Mouse (Mus musculus) adrenal gland, adult 2 months (tissue): ENCODE data around the gene Sparc. TPM values are rescaled to one million over a fixed set of nuclear protein-coding genes. Genes with fewer than 3 reads are reported as not detected.

Experiments used
- DNase-seq: peaks from one replicate; pipeline ENCODE4 v3.0.0; 2021
- long read RNA-seq: library from polyadenylated mRNA; stranded (forward); transcript quantifications from one replicate; pipeline ENCODE4 v2.0.0, GENCODE M21; 2021
- polyA plus RNA-seq: library from polyadenylated mRNA; depleted of rRNA; stranded (reverse); fragments of >200 nt; gene quantifications from 2 replicates; pipeline ENCODE4 v1.2.3, GENCODE M21; 2012; rRNA removed
- total RNA-seq, 2 experiments: library from RNA; stranded (reverse); gene quantifications; 2 replicates each; pipeline ENCODE4 v1.2.3; 2021

Gene Sparc
- total RNA-seq (1,000 to 10,000 TPM; 1,553 to 3,019 TPM), polyA plus RNA-seq (4,707 and 5,966 TPM in 2 replicates)
- long read RNA-seq, transcript Sparc-201 (10 exons, 2,300 nt) = major isoform, 476 of 821 reads
- long read RNA-seq, transcript Sparc-203 (4 exons, 909 nt) = minor isoform, 14 of 821 reads
- long read RNA-seq, transcript Sparc-205 (5 exons, 741 nt) = minor isoform, 28 of 821 reads
- long read RNA-seq, transcript Sparc-202 (10 exons, 2,115 nt) = minor isoform, 106 of 821 reads
- long read RNA-seq, partial matches to known transcripts = 178 of 821 reads
- long read RNA-seq, other reads (novel, unspliced or antisense) = 15 of 821 reads

- DNase-seq = no peak
These were observed at the start of gene Sparc for GRCm38 (mm10) chr11:55422978-55423377. Gene Sparc, minus strand, starts transcription at chr11:55423183.

DNA sequence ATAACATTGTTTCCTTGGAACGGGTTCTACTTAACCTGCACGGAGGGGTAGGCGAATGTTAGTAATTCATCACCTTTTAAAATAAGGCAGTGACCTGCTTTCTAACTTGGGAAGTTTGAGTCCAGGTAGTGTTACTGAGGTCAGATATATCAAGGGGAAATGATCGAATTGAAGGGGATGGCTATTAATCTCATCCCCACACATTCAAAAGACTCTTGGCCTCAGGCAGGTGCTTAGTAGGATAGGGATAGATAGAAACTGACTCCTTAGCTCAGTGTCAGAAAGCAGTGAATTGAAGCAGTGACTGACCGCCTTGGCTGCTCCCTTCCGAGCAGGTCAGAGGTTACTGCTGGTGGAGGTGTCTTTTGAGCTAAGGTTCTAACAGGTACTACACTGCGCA is 48.5 kb upstream of the Sparc start:
- no peak for DNase-seq

DNA sequence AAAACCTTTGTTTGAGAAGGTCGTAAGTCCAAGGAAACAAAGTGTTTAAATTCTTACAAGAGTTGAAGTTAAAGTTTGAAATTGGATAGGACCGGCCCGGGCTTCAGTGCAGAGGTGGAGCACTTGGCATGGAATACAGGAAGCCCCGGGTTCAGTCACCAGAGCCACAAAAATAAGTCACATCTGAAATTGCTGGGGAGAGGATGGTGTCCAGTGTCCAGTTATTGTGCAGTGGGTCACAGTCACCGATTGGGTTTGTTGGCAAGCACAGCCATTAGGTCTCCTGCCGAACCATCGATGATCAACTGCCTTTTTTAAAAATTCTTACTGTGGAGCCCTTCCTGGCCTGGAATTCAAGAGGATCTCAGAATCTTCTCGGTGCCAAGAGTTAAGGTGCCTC is 47.8 kb upstream of the Sparc start:
- DNase-seq = no peak

DNA sequence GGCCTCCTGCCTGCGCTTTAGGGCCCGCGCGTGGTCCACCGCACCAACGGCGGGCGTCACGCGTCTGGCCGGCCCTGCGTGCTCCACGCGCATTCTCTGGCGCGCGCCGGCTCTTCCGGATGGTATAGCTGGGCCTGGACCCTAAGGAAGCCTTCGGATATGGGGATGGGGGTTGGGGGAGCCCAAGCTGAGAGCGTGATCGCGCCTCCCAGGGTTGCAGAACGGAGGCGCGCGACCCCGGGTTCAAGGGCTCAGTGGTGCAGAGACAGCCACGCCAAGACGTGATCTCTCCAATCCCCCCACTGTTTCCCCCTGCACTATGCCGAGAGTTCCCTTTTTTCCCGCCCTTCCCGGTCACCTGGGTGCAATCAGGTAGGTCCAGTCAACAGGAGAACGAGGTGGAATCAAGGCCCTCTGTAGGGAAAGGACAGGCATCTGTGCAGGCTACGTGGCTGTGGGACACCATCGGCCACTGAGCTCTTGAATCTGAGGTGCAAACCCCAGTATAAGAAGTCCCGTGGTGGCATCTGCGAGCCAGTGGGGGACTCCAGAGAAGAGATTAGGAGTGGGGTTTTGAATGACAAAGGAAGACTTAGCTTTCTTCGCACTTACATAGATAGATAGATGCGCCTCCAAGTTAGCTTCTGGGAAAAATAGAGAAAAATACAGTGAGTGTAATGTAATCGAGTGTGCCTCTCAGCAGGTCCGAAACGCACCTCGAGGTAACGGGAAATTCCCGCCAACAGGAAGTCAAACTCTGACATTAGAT is 47.1 kb upstream of the Sparc start:
- peak; percentile 33 for DNase-seq

DNA sequence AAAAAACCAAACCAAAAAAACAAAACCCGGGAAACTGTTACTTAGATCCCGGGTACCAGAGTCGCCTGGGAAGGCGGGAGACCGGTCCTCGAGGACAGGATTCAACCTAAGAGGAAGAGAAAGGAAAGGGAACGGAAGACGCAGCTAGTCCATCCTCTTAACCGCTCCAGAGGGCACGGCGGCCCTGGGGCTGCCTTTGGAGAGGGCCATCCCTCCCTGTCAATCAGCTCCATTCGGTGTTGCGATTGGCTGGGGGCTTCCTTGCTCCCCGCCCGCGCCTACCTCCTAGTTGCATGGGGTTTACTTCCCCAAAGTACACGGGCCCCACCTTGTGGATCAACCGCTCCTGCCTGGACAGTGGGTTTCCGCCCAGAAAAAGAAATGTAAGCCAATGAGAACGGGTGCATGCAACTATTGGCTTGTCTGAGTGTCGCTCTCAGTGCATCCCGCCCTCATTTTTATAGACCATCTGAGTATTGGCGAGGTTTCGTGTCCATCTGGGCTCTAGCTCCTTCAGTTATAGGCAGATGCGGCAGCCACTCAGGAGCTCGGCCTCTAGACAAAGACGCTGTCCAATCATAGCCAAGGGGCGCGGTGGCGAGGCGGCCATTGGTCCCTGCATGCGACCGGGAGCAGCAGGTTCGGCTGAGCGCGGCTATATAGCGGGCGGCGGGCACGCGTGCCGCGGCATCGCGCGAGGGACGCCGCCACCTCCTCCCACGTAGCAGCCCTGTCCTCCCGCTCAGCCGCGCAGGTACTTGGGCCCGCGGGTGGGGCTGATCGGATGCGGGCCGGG is 46.3 kb upstream of the Sparc start, which contains the start of gene G3bp1:
G3bp1 (plus strand) TSS at position 638 of the 796 bp plus-strand sequence.
- DNase-seq = peak; percentile 100

DNA sequence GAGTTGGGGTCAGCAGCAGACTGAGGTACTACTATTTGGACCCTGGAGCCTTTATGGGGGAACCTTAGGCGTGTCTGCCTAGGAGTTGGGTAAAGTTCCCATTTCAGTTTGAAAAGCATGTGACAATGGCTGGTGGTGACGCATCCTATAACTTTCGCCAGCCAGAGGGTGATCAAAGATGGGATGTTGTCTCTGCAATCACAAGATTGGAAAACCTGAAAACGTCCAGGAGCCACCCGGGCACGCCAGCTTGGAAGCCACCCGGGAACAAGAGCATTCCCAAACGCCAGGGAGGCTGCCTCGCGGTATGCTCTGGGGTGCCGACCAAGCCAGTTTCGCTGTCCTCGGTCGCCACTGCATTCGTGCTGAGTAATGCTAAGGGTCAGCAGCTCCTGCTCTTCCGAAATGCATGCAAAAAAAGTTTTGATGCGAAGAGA is 45.6 kb upstream of the Sparc start:
- no peak for DNase-seq

GRCm38 (mm10) chr11:55468012-55468411 is 45.0 kb upstream of the Sparc start:
- DNase-seq = peak; percentile 51

DNA sequence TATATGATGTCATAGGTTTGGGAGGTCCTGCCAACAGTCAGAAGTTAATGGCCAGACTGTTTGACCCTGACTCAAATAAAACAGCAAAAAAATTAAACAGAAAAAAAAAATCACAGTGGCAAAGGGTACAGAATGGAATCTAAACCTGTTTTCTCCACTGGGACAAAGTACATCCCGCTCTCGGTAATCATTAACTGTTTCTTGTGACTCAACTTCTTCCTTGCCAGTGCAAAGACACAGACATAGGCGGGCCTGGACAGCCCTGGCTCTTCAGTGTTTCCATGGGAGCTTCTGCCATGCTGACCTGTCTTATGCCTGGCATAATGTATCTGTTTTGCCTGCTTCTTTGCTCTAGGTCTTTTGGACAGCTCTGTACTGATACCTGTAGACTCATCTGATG is 42.2 kb upstream of the Sparc start:
- no peak for DNase-seq

- DNase-seq = no peak
These were observed 41.7 kb upstream of the Sparc start for GRCm38 (mm10) chr11:55464707-55465106.

- DNase-seq = no peak
These were observed 39.2 kb upstream of the Sparc start for GRCm38 (mm10) chr11:55462149-55462548.

DNA sequence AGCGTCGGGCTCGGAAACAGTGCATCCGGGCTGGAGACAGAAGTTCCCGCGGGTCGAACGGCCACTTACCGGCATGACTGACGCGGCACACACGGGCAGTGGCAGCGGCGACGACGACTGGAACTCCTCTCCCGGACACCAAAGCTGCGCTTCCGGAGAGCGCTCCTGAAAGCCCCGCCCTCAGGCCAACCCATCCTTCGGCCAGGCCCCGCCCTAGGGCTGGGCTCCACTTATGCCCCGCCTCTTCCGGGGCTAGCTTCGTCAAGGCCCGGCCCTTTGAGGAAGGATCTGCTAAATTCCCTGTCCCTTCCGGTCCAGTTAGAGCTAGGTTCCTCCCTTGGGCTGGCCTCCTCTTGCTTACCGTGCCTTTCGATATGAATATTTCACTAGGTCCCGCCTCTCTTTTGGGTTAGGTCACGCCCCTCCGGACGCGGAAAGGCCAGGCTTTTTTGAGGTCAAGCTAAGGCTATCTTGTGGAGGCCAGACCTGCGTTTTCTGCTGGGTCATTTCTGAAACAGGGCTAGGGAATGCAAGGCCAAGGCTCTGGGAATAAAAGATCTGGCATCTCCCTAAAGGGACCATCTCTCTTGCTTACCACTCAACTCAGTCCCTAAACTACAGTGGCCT is 38.1 kb upstream of the Sparc start, which contains the start of gene Atox1:
Atox1 (minus strand) TSS at position 221 of the 627 bp plus-strand sequence.
- peak; percentile 97 for DNase-seq

DNA sequence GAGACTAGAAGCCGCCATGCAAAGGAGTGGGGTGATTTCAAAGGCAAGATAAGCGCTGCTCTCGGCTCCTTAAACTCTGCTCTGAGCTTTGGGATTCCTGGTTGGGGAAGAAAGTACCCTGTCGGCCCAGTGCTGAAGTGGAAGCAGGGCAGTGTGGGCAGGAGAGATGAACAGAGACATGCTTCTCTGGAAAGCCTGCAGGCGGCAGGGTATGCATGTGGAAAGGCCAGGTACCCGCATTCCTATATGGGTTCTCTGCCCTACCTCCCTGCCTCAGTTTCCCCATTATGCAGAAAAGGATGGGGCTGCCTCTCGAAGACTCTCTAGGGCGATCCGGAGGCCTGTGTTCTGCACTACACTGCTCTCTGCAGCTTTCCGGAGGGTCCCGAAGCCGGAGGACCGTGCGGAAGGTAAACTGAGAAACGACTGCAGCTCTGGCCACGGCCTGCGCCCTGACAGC is 37.6 kb upstream of the Sparc start:
- no peak for DNase-seq

DNA sequence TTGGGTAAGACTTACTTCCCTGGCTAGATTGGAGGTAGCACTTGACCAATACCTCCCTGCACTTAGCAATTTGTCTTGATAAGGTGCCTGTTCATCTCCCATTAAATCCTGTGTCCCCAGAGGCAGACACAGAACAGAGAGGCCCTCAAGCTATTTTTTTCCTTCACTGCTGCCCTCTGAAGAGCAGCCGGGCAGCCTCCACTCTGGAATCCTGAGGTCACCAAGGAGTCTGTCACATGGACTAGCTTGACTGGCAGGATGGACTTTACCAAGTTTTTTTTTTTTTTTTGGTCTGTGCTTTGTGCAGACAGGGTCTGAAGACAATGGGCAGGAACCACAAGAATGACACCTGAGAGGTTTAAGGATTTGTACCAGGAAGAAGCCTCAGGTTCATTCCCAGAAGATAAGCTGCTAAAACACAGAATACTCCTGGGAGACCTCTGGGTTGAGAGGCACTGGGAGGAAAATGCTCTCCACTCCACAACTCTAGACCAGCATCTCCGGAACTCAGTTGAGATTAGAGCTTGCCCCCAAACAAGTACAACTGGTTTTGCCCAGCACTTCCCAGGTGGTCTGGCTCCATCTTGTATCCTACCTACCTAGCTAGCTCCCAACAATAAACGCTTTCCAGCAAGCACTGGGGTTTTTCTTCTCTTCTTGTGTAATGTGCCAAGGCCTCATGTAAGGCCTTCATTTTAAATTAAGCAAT is 37.0 kb upstream of the Sparc start:
- DNase-seq = no peak

GRCm38 (mm10) chr11:55458501-55458900 is 35.5 kb upstream of the Sparc start:
- no peak for DNase-seq

DNA sequence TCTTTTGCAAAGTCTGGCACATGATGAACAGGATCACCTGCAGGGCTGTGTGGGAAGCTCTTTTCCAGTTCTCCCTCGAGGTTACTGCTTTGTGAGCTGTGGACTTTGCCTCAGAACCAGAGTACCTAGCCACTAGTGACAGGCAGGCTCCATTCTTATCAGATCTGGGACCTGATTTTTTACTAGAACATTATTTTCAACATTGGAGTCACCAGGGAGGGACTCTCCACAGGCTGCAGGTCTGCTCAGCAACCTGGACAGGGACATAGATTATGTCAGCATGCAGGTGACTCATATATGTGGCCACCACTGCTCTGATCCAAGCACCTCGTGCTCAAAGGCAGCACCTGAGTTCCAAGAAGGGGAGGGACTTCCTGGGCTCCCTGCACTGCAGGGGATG is 32.2 kb upstream of the Sparc start:
- no peak for DNase-seq

- DNase-seq = peak; percentile 69
These were observed 30.7 kb upstream of the Sparc start for GRCm38 (mm10) chr11:55453640-55454039.

DNA sequence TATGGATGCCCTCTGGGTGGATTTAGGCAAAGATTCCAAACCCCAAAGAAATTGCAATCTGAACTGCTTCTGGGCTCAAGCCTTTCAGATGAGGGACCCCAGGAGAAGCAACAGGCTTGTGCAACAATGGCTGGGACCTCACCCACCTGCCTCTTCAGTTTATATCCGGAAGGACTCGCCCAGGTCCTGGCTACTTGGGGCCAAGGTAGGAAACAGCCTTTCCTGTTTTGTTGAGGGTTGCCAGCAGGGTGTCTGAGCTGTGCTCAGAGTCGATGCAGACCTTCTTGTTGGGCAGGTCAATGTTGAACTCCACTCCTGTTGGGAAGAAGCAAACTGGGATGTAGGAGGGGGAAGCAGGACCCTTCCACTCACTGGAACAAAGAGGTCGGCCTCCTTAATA is 27.3 kb upstream of the Sparc start:
- no peak for DNase-seq

- DNase-seq = peak; percentile 44
These were observed 26.5 kb upstream of the Sparc start for GRCm38 (mm10) chr11:55449531-55449930.

DNA sequence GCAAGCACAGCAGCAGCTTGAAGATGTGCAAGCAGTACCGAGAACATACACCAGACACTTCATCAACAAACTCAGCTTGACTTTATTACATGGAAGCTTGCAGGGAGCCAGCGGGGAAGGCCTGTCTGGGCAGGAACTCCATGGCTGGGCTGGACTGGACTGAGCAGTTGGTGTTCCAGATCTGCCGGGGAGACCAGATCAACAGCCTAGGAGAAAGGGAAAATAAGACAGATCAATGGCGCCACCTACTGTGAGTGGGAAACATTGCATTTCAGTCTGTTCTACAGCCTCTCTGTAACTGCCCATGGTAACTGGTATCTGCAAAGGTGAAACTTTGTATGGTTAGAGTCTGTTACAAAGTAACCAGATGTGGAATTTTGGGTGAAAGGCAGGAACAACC is 23.6 kb upstream of the Sparc start:
- peak; percentile 86 for DNase-seq

- DNase-seq = peak; percentile 50
These were observed 21.8 kb upstream of the Sparc start for GRCm38 (mm10) chr11:55444772-55445171.

DNA sequence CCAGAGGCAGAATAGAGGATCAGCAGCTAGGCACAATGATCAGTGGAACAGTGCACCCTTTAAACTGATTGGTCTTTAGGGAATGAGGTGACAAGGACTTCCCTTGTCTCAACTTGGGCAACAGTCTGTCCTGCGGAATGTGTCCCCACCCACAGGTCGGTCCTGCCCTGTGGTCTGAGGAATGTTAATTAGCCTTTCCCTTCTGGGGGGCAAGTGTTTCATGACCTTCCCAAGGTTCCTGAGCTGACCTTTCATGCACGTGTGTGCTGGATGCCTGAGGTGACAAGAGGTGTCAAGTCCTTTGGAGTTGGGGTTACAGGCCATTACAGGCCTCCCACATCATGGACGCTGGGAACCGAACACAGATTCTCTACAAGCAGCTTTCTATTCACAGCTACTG is 16.7 kb upstream of the Sparc start:
- DNase-seq = no peak
